Mouse (Mus musculus): ENCODE measurements at regions not wholly inside any gene's neighbourhood (a gene's known extent, or its start where the extent isn't known, plus 50 kb on each side); places are given as distances from the start of the nearest gene placed in this dataset.

- TF ChIP-seq MAFK (IDR thresholded peaks at IDR 0.05; ENCODE audit: insufficient read depth, low read depth, low read length) (no peak), ZNF384 (IDR thresholded peaks at IDR 0.05; ENCODE audit: low read depth, low read length) (no peak), ZC3H11A (IDR thresholded peaks at IDR 0.05; ENCODE audit: borderline replicate concordance, low read depth, low read length) (no peak), HCFC1 (IDR thresholded peaks at IDR 0.05; ENCODE audit: borderline replicate concordance, insufficient read depth, low read length) (no peak), CHD2 (IDR thresholded peaks at IDR 0.05; ENCODE audit: low read depth, low read length) (no peak)
- Histone ChIP-seq H3K4me1 (ENCODE audit: control insufficient read depth in 2 of 2, insufficient read depth in 2 of 2, low read length in 2 of 2, poor library complexity in 1 of 2) (no peaks in the 10 kb centered on the region), H3K36me3 (ENCODE audit: control insufficient read depth, insufficient read depth, low read length, poor library complexity, severe bottlenecking) (no peaks in the 10 kb centered on the region), H3K9me3 (ENCODE audit: control insufficient read depth, insufficient read depth, low read depth, low read length) (no peaks in the 10 kb centered on the region), H3K4me3 (ENCODE audit: insufficient read depth in 1 of 2, low read depth in 1 of 2, low read length in 2 of 2, poor library complexity in 1 of 2, severe bottlenecking in 1 of 2) (no peak overlapping the region), H3K9ac (ENCODE audit: insufficient read depth, low read depth, low read length, poor library complexity, severe bottlenecking) (no peak overlapping the region), H3K27ac (ENCODE audit: insufficient read depth, low read depth, low read length, poor library complexity, severe bottlenecking) (no peak overlapping the region)
- in situ Hi-C loops (cut with MboI; ENCODE audit: low sequenced_read_pairs in 2 of 2, unreplicated experiment in 2 of 2): no loop called here
- no peak for DNase-seq (ENCODE audit: low read depth, low spot score)
Measured at GRCm38 (mm10) chr15:56820256-56820976, 657.0 kb downstream of the Slc22a22 start.

GRCm38 (mm10) chr15:56818158-56818690 is 659.2 kb downstream of the Slc22a22 start:
- H3K36me3 ChIP-seq (ENCODE audit: control insufficient read depth, insufficient read depth, low read length, poor library complexity, severe bottlenecking): no peaks in the 10 kb centered on the region
- DNase-seq (ENCODE audit: low read depth, low spot score): no peak
- H3K9ac ChIP-seq (ENCODE audit: insufficient read depth, low read depth, low read length, poor library complexity, severe bottlenecking): no peak overlapping the region
- in situ Hi-C loops (cut with MboI; ENCODE audit: low sequenced_read_pairs in 2 of 2, unreplicated experiment in 2 of 2): no loop called here
- no peak overlapping the region for H3K27ac ChIP-seq (ENCODE audit: insufficient read depth, low read depth, low read length, poor library complexity, severe bottlenecking)
- TF ChIP-seq CHD2 (IDR thresholded peaks at IDR 0.05; ENCODE audit: low read depth, low read length) (no peak), HCFC1 (IDR thresholded peaks at IDR 0.05; ENCODE audit: borderline replicate concordance, insufficient read depth, low read length) (no peak), ZC3H11A (IDR thresholded peaks at IDR 0.05; ENCODE audit: borderline replicate concordance, low read depth, low read length) (no peak), MAFK (IDR thresholded peaks at IDR 0.05; ENCODE audit: insufficient read depth, low read depth, low read length) (no peak), ZNF384 (IDR thresholded peaks at IDR 0.05; ENCODE audit: low read depth, low read length) (no peak)
- no peaks in the 10 kb centered on the region for H3K4me1 ChIP-seq (ENCODE audit: control insufficient read depth in 2 of 2, insufficient read depth in 2 of 2, low read length in 2 of 2, poor library complexity in 1 of 2)
- H3K9me3 ChIP-seq (ENCODE audit: control insufficient read depth, insufficient read depth, low read depth, low read length): no peaks in the 10 kb centered on the region
- no peak overlapping the region for H3K4me3 ChIP-seq (ENCODE audit: insufficient read depth in 1 of 2, low read depth in 1 of 2, low read length in 2 of 2, poor library complexity in 1 of 2, severe bottlenecking in 1 of 2)

GRCm38 (mm10) chr15:56817204-56818157 is 659.9 kb downstream of the Slc22a22 start:
- Histone ChIP-seq H3K36me3 (ENCODE audit: control insufficient read depth, insufficient read depth, low read length, poor library complexity, severe bottlenecking) (no peaks in the 10 kb centered on the region), H3K27ac (ENCODE audit: insufficient read depth, low read depth, low read length, poor library complexity, severe bottlenecking) (no peak overlapping the region), H3K9me3 (ENCODE audit: control insufficient read depth, insufficient read depth, low read depth, low read length) (no peaks in the 10 kb centered on the region), H3K4me1 (ENCODE audit: control insufficient read depth in 2 of 2, insufficient read depth in 2 of 2, low read length in 2 of 2, poor library complexity in 1 of 2) (no peaks in the 10 kb centered on the region), H3K9ac (ENCODE audit: insufficient read depth, low read depth, low read length, poor library complexity, severe bottlenecking) (no peak overlapping the region), H3K4me3 (ENCODE audit: insufficient read depth in 1 of 2, low read depth in 1 of 2, low read length in 2 of 2, poor library complexity in 1 of 2, severe bottlenecking in 1 of 2) (no peak overlapping the region)
- no peak for DNase-seq (ENCODE audit: low read depth, low spot score)
- in situ Hi-C loops (cut with MboI; ENCODE audit: low sequenced_read_pairs in 2 of 2, unreplicated experiment in 2 of 2): no loop called here
- TF ChIP-seq ZNF384 (IDR thresholded peaks at IDR 0.05; ENCODE audit: low read depth, low read length) (no peak), HCFC1 (IDR thresholded peaks at IDR 0.05; ENCODE audit: borderline replicate concordance, insufficient read depth, low read length) (no peak), MAFK (IDR thresholded peaks at IDR 0.05; ENCODE audit: insufficient read depth, low read depth, low read length) (no peak), ZC3H11A (IDR thresholded peaks at IDR 0.05; ENCODE audit: borderline replicate concordance, low read depth, low read length) (no peak), CHD2 (IDR thresholded peaks at IDR 0.05; ENCODE audit: low read depth, low read length) (no peak)

- TF ChIP-seq HCFC1 (IDR thresholded peaks at IDR 0.05; ENCODE audit: borderline replicate concordance, insufficient read depth, low read length) (no peak), ZNF384 (IDR thresholded peaks at IDR 0.05; ENCODE audit: low read depth, low read length) (no peak), CHD2 (IDR thresholded peaks at IDR 0.05; ENCODE audit: low read depth, low read length) (no peak), ZC3H11A (IDR thresholded peaks at IDR 0.05; ENCODE audit: borderline replicate concordance, low read depth, low read length) (no peak), MAFK (IDR thresholded peaks at IDR 0.05; ENCODE audit: insufficient read depth, low read depth, low read length) (no peak)
- no peak overlapping the region for H3K4me3 ChIP-seq (ENCODE audit: insufficient read depth in 1 of 2, low read depth in 1 of 2, low read length in 2 of 2, poor library complexity in 1 of 2, severe bottlenecking in 1 of 2)
- DNase-seq (ENCODE audit: low read depth, low spot score): no peak
- in situ Hi-C loops (cut with MboI; ENCODE audit: low sequenced_read_pairs in 2 of 2, unreplicated experiment in 2 of 2): no loop called here
- H3K9ac ChIP-seq (ENCODE audit: insufficient read depth, low read depth, low read length, poor library complexity, severe bottlenecking): no peak overlapping the region
- no peak overlapping the region for H3K27ac ChIP-seq (ENCODE audit: insufficient read depth, low read depth, low read length, poor library complexity, severe bottlenecking)
- H3K4me1 ChIP-seq (ENCODE audit: control insufficient read depth in 2 of 2, insufficient read depth in 2 of 2, low read length in 2 of 2, poor library complexity in 1 of 2): 0 out of 4 replicates have a peak, but pooled peaks cover 0 to 2% of the 10 kb centered on the region in 2 experiments
- no peaks in the 10 kb centered on the region for H3K9me3 ChIP-seq (ENCODE audit: control insufficient read depth, insufficient read depth, low read depth, low read length)
- H3K36me3 ChIP-seq (ENCODE audit: control insufficient read depth, insufficient read depth, low read length, poor library complexity, severe bottlenecking): no peaks in the 10 kb centered on the region
Measured at GRCm38 (mm10) chr15:56813876-56814275, 663.5 kb downstream of the Slc22a22 start.

Data from ES-E14 (cell line).